Mouse (Mus musculus) lung, postnatal 10 days (tissue): ENCODE data around the gene Acp2.

Source experiments
- DNase-seq: peaks from one replicate; pipeline ENCODE4 v3.0.0; 2021

The Acp2 gene

GRCm38 (mm10) chr2:91194624-91195332 lies 7.9 kb upstream of the Acp2 start:
- peak; percentile 95 for DNase-seq

GRCm38 (mm10) chr2:91196577-91197001 lies 6.1 kb upstream of the Acp2 start:
- DNase-seq: peak; percentile 67

DNA sequence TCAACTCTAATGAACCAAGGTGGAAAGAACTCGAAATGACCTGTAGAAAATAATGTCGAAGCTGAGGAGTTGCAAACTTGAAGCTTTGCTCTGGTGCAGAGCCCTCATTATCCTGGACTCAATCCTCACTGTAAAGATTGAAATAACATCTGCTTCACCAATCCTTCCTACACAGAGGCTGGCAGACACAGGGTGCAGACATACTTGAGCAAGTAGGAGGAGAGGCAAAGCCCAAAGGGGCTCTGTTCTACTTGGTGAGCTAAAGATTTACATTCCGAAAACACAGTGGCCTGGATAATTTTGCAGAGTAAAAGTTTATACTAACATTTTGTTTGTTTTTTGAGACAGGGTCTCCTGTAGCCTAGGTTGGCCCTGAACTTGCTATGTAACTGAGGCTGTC lies 3.8 kb upstream of the Acp2 start:
- DNase-seq: no peak

DNA sequence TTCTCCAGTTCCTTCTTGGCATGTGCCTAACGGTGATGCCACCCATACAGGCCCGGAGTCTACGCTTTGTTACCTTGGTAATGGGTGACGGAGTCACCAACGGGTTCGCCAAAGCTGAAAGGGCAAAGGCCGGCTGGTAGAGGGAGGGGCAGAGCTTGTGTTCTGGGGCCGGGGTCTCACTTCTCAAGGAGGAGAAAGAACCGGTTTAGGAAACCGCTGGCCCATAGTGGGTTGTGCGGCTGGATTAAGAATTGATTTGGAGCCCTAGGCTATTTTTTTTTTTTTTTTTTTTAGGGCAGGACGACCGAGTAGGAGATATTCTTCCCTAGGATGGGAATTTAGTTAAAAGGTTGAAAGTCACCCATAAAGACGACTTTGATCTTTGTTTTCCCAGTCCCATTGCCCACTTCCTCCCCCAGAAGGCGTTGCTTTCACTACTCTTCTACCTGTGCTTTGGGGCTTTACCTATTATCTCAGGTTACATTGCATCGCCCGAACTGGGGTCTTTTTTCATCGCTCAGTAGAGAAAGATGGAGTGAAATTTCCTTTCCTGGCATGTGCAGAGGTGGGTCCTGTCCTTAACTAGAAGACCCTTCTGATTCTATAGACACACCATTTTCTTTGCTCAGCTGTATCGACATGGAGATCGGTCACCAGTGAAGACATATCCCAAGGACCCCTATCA lies 429 bp downstream of the Acp2 start:
- no peak for DNase-seq

GRCm38 (mm10) chr2:91206254-91206775 lies 3.6 kb downstream of the Acp2 start:
- DNase-seq: no peak

DNA sequence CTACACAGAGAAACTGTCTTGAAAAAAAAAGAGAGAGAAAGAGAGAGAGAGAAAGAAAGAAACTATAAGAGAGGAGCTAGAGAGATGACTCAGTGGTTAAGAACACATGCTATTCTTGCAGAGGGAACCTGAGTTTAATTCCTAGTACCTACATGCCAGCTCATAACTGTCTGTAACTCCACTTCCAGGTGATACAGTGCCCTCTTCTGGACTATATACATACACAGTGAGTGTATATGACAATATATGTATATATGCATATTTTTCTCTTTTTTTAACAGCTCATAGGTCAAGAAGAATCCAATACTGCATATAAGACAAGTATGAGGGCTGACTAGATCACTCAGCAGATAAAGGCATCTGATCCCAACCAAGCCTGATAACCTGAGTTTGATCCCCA lies 10.6 kb downstream of the Acp2 start:
- no peak for DNase-seq

DNA sequence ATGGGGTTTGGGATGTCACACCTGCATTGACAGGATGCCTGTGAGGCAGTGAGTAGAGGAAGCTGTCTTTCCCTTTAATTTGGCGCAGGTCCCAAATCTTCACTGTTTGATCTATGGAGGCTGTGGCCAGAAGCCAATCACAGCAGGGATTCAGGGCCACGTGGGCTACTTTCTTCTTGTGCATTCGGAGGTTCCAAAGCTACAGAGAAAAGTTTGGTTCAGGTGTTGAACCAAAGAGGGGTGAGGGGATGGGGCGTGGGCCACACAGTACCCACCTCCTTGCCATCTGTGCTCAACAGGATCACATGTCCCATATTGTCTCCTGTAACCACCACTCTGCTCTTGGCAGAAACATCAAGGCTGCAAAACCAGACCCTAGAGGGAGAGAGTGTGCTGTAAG lies 14.3 kb downstream of the Acp2 start:
- DNase-seq: peak; percentile 22

DNA sequence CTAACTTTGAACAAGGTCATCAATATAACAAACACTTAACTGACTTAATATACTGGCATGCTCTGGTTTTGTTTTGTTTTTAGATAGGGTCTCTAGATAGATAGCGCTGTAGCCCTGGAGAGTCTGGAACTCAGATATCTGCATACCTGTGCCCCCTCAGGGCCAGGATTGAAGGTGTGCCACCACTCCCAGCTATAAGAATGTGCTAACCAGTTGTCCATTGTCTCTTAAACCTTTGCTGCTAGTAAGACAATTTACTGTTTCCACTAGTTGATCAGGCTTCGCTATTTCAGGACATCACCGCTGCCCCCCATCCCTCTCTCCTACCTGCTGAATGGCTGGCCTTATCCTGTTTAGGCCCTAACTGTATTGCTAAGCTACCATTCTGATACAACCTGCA lies 17.8 kb downstream of the Acp2 start:
- no peak for DNase-seq

DNA sequence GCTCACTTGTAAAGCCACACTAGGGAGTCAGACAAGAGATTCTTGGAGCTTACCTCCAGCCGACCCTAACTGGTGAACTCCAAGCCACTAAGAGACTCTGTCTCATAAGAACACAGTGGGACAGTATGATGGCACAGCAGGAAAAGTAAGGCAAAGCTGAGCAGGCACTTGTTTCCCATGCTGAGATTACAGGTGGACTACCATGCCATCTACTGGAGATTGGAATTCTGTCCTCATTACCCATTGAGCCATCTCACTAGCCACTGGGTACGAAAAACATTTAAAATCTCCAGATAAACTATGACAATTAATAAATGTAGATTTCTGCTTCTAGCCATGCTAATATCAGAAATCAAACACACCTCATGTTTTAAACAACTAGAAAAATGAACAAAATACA lies 20.9 kb downstream of the Acp2 start:
- DNase-seq: no peak

- no peak for DNase-seq
Measured at GRCm38 (mm10) chr2:91229735-91230134, 27.1 kb downstream of the Acp2 start.

DNA sequence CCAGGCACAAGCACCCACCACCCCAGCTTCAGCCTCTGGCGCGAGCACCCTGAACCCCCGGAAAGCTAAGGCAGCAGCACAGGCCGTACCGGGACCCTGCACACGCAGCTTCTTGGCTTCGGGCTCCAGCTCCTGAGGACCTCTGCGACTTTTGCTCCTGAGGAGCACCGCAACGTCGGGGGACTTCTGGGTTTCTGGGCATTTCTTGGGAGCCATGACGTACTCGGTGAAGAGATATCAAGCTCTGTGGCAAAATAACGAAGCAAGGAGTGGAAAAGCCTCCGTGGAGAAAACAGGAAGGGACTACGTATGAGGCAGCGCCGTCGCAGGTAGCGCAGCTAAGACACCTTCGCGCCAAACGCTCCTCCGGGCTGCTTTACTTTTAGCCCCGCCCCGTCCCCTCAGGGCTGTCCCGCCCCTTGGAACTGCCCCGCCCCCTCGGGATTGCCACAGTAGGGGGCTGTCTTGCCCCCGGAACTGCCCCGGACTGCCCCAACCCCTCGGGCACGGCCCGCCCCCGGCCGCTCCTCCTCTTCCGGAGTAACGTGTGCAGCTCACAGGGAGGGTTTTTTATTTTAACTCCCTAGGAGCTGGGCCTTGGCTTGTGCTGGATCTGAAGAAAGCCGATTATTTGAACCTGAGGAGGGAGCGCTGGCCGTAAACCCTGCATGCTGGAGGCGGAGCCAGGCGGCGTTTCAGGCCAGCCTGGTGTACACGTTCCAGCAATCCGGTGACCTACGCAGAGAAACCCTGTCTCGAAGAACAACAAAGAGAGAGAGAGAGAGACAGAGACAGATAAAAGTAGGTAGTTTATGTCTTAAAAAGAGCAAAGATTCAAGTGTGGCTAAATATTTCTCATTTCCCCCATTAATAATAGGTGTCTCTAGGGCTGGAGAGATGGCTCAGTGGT lies 34.2 kb downstream of the Acp2 start, which contains the start of gene Ddb2:
TSS of gene Ddb2 (minus strand) at position 382 of the 910 bp plus-strand sequence.
- peak; percentile 96 for DNase-seq

- peak; percentile 30 for DNase-seq
Measured at GRCm38 (mm10) chr2:91237511-91238080, 34.9 kb downstream of the Acp2 start.

GRCm38 (mm10) chr2:91242547-91242946 lies 39.9 kb downstream of the Acp2 start:
- no peak for DNase-seq

DNA sequence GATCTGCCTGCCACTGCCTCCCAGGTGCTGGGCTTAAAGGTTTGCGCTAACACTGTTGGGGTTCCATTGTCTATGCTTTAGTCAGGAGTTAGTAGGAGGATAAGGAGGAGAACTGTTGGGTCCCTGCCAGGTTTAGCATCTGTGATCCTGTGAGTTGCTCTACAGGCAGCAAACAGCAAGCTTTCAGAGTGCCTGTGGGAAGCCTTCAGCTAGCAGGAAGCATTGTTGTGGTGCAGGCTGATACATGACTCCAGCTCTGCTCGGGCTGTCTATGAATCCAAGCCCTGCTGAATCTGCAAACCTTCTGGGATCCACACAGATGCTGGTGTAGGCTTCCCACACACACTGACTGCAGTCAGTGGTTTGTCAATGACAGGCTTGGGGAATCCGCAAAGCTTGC lies 40.7 kb downstream of the Acp2 start:
- DNase-seq: no peak

GRCm38 (mm10) chr2:91244557-91245228 lies 42.0 kb downstream of the Acp2 start:
- DNase-seq: no peak

DNA sequence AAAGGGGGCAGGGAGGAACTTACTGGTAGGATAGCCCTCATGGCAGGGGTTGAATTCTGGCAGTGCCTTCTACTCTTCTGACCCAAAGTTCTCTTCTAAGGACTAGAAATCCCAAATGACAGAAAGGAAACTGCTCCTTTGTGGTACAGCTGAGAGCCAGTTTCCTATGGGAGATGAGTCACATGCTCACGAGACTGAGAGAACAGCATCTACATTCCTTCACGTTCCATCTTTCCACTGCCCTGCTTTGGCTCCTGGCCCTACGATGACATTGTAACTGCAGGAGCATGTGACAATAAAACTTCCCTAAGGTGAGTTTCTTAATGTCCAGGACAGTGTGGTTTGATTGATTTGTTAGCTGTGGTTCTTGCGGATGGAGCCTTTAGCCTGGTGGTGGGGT lies 45.7 kb downstream of the Acp2 start:
- no peak for DNase-seq

DNA sequence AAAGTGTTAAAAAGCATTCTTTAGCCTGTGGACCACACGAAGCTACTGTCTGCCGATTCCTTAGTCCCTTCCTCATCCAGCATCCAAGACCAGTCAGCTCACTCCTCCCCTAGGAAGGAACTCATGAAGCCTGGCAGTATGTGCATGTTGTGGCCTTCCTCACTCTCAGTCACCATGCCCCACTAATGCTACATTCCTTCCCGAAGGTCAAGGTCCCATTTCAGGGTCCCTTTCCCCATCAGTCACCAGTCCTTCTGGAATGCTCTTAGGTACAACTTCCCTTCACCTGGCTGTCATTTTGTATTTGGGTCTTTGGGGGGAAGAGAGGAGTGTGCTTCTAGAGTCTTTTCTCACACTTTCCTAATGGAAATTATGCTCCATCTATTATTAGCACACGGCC lies 49.3 kb downstream of the Acp2 start:
- DNase-seq: no peak

GRCm38 (mm10) chr2:91252512-91252911 lies 49.8 kb downstream of the Acp2 start:
- DNase-seq: no peak

GRCm38 (mm10) chr2:91254725-91255380 lies 52.2 kb downstream of the Acp2 start:
- DNase-seq: no peak

DNA sequence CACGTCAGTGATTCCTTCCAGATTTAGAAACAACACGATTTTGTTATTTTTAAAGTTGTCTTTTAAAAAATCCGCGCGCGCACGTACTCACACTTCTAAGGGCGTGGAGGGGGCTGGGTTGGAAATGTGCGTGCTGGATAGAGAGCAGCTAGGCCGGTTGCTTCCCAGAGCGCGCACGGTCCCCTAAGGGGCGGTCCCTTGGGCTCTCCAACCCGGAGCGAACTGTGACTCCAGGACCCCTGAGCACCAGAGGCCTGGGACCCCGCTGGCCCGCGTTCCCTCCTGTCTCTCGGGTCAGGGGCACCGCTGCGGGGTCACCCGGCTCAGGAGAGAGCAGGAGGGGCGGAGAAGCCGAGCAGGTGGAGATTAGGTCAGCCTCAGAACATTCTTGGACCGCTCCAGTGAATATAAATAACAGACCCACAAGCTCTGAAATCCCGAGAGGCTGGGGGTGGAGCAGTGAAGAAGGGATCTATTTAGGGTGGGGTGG lies 53.0 kb downstream of the Acp2 start, which contains the start of gene Pacsin3:
TSS of gene Pacsin3 (plus strand) at position 294 of the 490 bp plus-strand sequence.
- peak; percentile 47 for DNase-seq
